Mouse (Mus musculus): ENCODE measurements around the gene Fam19a1.

DNA sequence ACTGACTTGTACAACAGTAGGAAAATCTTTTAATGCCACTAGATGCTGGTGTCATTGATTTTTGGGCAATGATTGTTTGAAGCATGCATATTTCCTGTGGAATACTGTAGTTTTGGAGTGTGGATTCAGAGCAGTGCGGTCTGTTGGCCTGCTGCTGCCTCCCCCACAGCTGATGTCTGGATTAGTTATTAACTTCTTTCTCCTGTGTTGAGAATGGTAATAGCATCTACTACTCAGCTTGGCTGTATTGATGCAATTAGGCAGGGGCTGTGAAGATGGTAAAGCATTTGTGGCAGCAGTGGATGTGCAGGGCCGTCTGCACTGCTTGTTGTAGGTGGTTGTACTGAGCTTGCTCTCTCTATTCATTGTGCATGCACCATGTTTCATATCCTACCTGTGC is 326.5 kb downstream of the Fam19a1 start:
- TF ChIP-seq CTCF (IDR thresholded peaks at IDR 0.05; ENCODE audit: low read depth, low read length) (no peak), POLR2A (IDR thresholded peaks at IDR 0.05; ENCODE audit: insufficient read depth, low read length) (no peak)

All from ES-Bruce4 (cell line).